Mouse (Mus musculus) kidney, embryonic 14.5 days (tissue): ENCODE measurements at regions not wholly inside any gene's neighbourhood (a gene's known extent, or its start where the extent isn't known, plus 50 kb on each side); places are given as distances from the start of the nearest gene placed in this dataset.
A peak's percentile ranks its signal among the peaks of the same experiment; 100 is the strongest.

Source experiments
- ATAC-seq: fragments of 200-750 bp; cut with Nextera tagmentation; 2 replicates; pipeline ENCODE4 v1.8.0; 2017; ENCODE audit warnings: moderate number of reproducible peaks, mild to moderate bottlenecking, moderate TSS enrichment, moderate library complexity; ENCODE audit not compliant: low FRiP score, low TSS enrichment
- H3K27ac ChIP-seq: fragments of 300-500 bp; sonication (generic); 2 replicates; pipeline ENCODE4 v1.5.1; 2014; ENCODE audit warnings: low read depth, mild to moderate bottlenecking, low read length, moderate library complexity, mixed read lengths
- H3K27me3 ChIP-seq: fragments of 300-500 bp; sonication (generic); 2 replicates; pipeline ENCODE4 v1.6.1; 2014; ENCODE audit warnings: mild to moderate bottlenecking, low read length; ENCODE audit not compliant: control insufficient read depth, insufficient read depth
- H3K36me3 ChIP-seq: fragments of 300-500 bp; sonication (generic); 2 replicates; pipeline ENCODE4 v1.6.1; 2014; ENCODE audit warnings: low read length, mixed read lengths; ENCODE audit not compliant: control insufficient read depth, insufficient read depth
- H3K4me1 ChIP-seq: fragments of 300-500 bp; sonication (generic); 2 replicates; pipeline ENCODE4 v1.6.1; 2014; ENCODE audit warnings: low read length, mixed read lengths; ENCODE audit not compliant: control insufficient read depth, insufficient read depth
- H3K4me2 ChIP-seq: fragments of 300-500 bp; sonication (generic); replicated peaks from 2 replicates; pipeline ENCODE4 v1.6.1; 2014; ENCODE audit warnings: low read depth, mild to moderate bottlenecking, low read length
- H3K4me3 ChIP-seq: fragments of 300-500 bp; sonication (generic); 2 replicates; pipeline ENCODE4 v1.5.1; 2014; ENCODE audit warnings: mild to moderate bottlenecking, low read length
- H3K9ac ChIP-seq: fragments of 300-500 bp; sonication (generic); 2 replicates; pipeline ENCODE4 v1.6.1; 2014; ENCODE audit warnings: low read depth, mild to moderate bottlenecking, low read length, moderate library complexity
- H3K9me3 ChIP-seq: fragments of 300-500 bp; sonication (generic); 2 replicates; pipeline ENCODE4 v1.6.1; 2016; ENCODE audit warnings: low read length; ENCODE audit not compliant: control insufficient read depth
- WGBS: fragments of 180-500 bp; shearing (Covaris S2); extraction: QIAGEN DNeasy Blood & Tissue Kit; methylation state at CpG from one replicate; pipeline ENCODE4 v1.1.7; 2014; 5-methylcytosine and 5-hydroxymethylcytosine counted together

DNA sequence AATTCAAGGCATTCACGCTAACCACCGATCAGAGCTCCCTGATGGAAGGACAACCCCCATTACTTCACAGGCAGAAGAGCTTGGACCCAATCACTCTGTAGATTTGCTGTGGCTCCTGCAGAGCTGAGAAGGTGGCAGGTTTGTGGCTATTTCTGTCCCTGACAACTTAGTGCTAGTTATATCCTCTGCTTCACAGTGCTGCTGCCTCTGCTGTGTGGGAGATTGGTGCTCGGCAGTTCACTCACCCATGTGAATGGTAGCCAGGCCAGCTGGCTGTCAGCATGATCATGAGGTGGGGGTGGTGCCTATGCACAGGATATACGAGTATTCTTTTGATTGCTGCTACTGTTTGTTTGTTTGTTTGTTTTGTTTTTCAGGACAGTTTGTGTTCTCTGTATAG is 113.9 kb downstream of the Gm10131 start:
- H3K4me1 ChIP-seq: peaks cover 9% of the 10 kb centered on the region; the same call in 1 of the 2 replicates
- H3K27me3 ChIP-seq: no peaks in the 10 kb centered on the region
- WGBS: 25% methylated on average over 4 of the region's 4 CpGs
- peak; percentile 66; the same call in 1 of the 2 replicates for ATAC-seq
- no peaks in the 10 kb centered on the region for H3K9me3 ChIP-seq
- H3K27ac ChIP-seq: no peak overlapping the region
- H3K4me3 ChIP-seq: no peak overlapping the region
- no peak overlapping the region for H3K4me2 ChIP-seq
- no peak overlapping the region for H3K9ac ChIP-seq
- no peaks in the 10 kb centered on the region for H3K36me3 ChIP-seq

DNA sequence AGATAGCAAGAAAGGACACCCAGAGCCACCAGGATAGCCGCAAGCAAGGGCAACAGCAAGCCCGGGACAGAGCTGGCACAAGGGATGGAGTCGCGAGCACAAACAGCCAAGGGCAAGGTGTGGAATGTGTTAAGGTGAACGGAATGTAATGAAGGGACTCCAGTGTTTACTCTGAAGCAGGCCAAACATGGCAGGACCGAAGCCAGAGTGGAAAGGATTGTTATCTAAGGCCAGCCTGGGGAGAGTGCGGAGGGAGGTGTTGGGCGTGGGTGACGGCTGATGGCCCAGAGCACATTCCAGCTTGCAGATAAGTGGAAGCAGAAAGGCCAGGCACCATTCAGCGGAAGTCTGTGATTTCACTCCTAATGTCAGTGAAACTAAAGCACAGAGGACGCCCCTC is 118.6 kb downstream of the Gm10131 start:
- peak; percentile 38 for ATAC-seq
- no peak overlapping the region for H3K4me2 ChIP-seq

DNA sequence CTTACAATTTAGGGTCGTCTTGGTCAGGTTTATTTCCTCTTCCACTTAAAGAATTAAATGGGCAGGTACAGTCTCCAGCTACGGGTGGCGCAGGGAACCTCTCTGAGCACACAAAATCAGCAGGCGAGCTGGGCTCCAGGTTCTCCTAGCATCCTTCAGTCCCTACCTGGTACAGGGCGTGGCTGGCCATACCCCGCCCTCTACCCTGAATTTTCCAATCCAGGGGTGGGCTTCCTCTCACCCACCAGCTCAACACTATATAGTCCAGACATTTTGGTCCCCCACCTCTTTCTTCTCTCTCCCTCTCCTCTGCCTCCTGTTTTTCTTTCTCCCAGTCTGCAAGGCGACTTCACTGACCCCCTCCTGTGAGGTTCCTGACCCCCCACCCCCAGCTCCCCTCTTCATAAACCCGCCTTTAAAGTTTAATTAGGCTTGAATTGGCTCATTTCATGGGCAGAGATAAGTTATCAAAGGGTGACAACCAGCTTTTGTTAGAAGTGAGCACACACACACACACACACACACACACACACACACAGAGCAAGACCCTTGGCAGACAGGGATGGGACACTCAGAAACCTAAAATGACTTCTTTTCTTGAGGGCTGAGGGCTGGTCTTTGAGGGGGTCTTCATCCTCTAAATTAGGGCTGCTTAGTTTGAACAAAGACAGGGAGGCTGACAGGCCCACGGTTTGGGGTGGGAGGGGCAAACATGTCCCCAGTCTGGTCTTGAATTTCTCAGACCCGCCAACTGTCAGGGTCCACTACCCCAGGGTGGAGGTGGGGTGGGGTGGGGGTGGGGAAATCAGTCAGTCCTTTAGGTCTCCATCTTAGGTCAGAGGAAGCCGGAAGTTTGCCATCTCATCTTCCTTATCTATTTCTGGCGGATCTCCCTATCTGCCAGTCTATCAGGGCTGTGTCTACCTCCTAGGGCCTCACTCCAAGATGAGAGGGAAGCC is 119.3 kb downstream of the Gm10131 start:
- 37% methylated on average over 12 of the region's 12 CpGs for WGBS
- Histone ChIP-seq H3K4me1 (peaks cover 16% of the 10 kb centered on the region), H3K36me3 (no peaks in the 10 kb centered on the region), H3K27ac (peak overlapping the region; percentile 81), H3K9ac (peak overlapping the region; percentile 5; the same call in 1 of the 2 replicates), H3K27me3 (no peaks in the 10 kb centered on the region), H3K9me3 (no peaks in the 10 kb centered on the region), H3K4me3 (no peak overlapping the region), H3K4me2 (no peak overlapping the region; the same call in 1 of the 2 replicates)
- ATAC-seq: peak; percentile 79

More for the DNA sequence above, 118.6 kb downstream of the Gm10131 start:
- H3K9ac ChIP-seq: no peak overlapping the region
- H3K36me3 ChIP-seq: no peaks in the 10 kb centered on the region
- H3K4me1 ChIP-seq: peaks cover 20% of the 10 kb centered on the region
- H3K27me3 ChIP-seq: no peaks in the 10 kb centered on the region
- WGBS: 26% methylated on average over 11 of the region's 11 CpGs
- H3K27ac ChIP-seq: peak overlapping the region; percentile 81; the same call in 1 of the 2 replicates
- no peaks in the 10 kb centered on the region for H3K9me3 ChIP-seq
- no peak overlapping the region for H3K4me3 ChIP-seq

DNA sequence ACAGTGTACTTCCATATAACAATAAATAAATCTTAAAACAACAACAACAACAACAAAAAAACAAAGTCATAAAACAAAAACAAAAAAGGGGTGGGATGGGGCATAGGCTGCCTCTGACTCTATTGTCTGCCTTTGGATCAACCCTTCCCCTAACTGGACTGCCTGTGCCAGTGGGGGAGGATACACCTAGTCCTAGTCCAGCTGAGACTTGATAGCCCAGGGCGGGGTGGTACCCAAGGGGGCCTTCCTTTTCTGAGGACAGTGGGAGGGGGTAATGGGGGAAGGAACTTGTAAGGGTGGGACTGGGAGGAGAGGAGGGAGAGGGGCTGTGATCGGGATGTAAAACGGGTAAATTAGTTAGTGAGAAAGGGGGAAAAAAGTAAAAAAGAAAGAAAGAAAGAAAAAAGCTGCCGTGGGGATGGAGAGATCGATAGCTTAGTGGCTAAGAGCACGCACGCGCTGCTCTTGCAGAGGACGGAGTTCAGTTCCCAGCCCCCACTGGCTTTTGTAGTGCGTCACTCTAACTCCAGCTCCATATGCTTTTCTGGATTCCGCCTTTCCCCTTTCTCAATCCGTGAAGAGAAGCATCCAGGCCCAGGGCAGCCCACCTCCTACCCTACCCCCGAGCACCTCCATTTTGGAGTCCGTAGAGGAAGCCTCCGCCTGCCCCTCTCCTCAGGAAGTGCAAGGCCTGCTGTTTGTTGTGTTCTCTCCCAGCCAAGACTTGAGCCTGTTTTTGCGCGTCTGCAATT is 120.2 kb downstream of the Gm10131 start:
- WGBS: 34% methylated on average over 17 of the region's 17 CpGs
- H3K36me3 ChIP-seq: no peaks in the 10 kb centered on the region
- no peaks in the 10 kb centered on the region for H3K9me3 ChIP-seq
- no peak overlapping the region; the same call in 1 of the 2 replicates for H3K4me3 ChIP-seq
- peak; percentile 25 for ATAC-seq
- H3K27ac ChIP-seq: peak overlapping the region; percentile 81
- H3K27me3 ChIP-seq: no peaks in the 10 kb centered on the region
- H3K4me1 ChIP-seq: peaks cover 16% of the 10 kb centered on the region
- H3K9ac ChIP-seq: peak overlapping the region; percentile 5; the same call in 1 of the 2 replicates
- no peak overlapping the region; the same call in 1 of the 2 replicates for H3K4me2 ChIP-seq

DNA sequence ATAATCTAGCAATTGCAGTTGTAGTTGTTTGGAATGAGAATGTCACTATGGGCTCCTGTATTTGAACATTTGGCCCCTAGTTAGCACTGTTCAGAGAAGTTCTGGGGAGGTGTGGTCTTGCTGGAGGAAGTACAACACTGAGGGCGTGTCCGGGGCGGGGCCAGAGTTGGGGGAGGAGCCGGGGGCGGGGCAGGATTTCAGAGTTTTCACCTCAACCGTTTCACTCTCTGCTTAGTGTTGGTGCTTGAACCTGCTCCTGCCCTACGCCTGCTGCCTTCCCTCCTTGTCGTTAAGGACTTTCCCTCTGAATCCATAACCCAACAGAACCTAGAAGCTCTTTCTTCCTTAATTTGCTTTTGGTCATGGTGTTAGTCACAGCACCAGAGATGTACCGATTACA is 121.5 kb downstream of the Gm10131 start:
- 73% methylated on average over 9 of the region's 9 CpGs for WGBS
- Histone ChIP-seq H3K4me1 (peaks cover 20% of the 10 kb centered on the region), H3K36me3 (no peaks in the 10 kb centered on the region), H3K4me2 (no peak overlapping the region), H3K27ac (no peak overlapping the region), H3K9me3 (no peaks in the 10 kb centered on the region), H3K4me3 (no peak overlapping the region), H3K27me3 (no peaks in the 10 kb centered on the region), H3K9ac (no peak overlapping the region)
- no peak for ATAC-seq

DNA sequence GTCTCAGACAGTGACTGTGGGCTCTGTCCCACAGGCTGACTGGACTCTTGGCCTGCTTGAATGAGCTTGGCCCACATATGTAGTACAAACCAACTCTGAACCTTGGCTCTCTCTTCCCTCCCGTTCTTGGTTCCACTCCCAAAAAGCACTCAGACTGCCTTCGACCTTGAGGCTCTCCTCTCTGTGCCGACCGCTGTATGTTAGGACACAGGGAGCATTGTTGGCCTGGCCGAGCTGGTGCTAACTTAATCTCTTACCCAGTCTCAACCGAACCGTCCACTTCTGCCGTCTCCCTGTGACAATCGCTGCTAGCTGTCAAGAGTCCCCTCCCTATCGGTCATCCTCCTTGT is 123.8 kb downstream of the Gm10131 start:
- ATAC-seq: no peak

DNA sequence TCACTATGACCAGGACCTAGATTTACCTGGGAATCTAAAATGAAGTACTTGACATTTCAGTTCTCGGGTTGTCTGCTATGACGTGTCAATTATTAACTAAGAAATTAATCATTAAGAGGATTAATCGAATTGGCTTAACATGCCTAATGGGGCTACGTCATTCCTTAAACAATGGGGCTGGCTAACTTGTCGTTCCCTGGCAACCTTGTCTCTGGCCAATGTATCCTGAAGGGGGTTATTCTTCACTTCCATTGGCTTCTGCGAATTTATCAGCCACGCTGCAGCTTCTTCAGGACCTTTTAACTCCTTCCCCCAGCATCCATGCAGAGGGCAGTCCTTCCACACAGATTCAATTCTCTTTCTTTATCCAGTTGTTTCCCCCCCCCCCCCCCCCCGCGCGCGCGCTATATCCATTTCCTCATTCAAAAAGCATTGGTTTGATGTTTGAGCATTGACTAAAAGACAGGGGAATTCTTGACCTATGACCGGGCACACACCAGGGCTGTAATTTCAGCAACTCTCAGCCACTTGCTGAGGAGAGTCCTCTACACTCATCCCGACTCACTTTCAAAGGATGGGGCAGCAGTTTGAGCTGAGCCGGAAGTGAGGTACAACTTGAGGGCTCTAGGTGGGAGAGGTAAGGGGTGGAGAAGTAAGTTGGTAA is 124.3 kb downstream of the Gm10131 start:
- Histone ChIP-seq H3K4me2 (no peak overlapping the region), H3K4me3 (no peak overlapping the region), H3K9ac (no peak overlapping the region), H3K27ac (peak overlapping the region; percentile 47; the same call in 1 of the 2 replicates), H3K9me3 (no peaks in the 10 kb centered on the region), H3K36me3 (no peaks in the 10 kb centered on the region), H3K4me1 (peaks cover 18% of the 10 kb centered on the region), H3K27me3 (no peaks in the 10 kb centered on the region)
- no peak for ATAC-seq
- 77% methylated on average over 15 of the region's 15 CpGs for WGBS

More for the DNA sequence above, 123.8 kb downstream of the Gm10131 start:
- Histone ChIP-seq H3K4me3 (no peak overlapping the region), H3K4me1 (peaks cover 18% of the 10 kb centered on the region), H3K9me3 (no peaks in the 10 kb centered on the region), H3K4me2 (no peak overlapping the region), H3K27ac (peak overlapping the region; percentile 47; the same call in 1 of the 2 replicates), H3K27me3 (no peaks in the 10 kb centered on the region), H3K9ac (no peak overlapping the region), H3K36me3 (no peaks in the 10 kb centered on the region)
- 76% methylated on average over 10 of the region's 10 CpGs for WGBS

DNA sequence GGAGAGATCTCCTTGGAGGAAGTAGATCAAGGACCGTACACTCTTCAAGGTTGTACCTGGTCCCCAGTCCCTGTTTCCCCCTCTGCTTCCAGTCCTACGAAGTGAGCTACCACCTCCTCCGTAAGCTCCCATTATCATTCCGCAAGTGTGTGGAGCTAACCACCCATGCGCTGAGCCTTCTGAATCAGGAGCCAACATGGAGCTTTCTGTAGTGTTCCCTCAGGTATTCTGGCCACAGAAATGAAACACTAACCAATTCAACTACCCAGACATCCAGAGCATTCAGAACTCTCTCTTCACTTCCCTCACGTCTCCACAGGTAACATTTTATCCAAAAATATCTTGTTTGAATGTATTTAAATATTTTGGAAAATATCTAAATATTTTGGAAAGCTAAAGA is 124.9 kb downstream of the Gm10131 start:
- no peaks in the 10 kb centered on the region for H3K27me3 ChIP-seq
- H3K4me2 ChIP-seq: no peak overlapping the region
- H3K4me3 ChIP-seq: no peak overlapping the region
- peaks cover 12% of the 10 kb centered on the region; the same call in 1 of the 2 replicates for H3K4me1 ChIP-seq
- H3K27ac ChIP-seq: peak overlapping the region; percentile 66
- 86% methylated on average over 6 of the region's 6 CpGs for WGBS
- H3K36me3 ChIP-seq: no peaks in the 10 kb centered on the region
- H3K9ac ChIP-seq: no peak overlapping the region
- no peaks in the 10 kb centered on the region for H3K9me3 ChIP-seq
- ATAC-seq: no peak
